Mouse (Mus musculus) c-Kit-positive CD71-positive TER-119-positive erythroid progenitor cells, embryonic 14.5 days (primary cell): ENCODE results near the gene Vma21.
A peak's percentile ranks its signal among the peaks of the same experiment; 100 is the strongest.

Experiments
- DNase-seq: peaks from one replicate; pipeline ENCODE4 v3.0.0-alpha.2; 2013; ENCODE audit warnings: low spot score

Gene Vma21

GRCm38 (mm10) chrX:71815631-71816345 is at the start of gene Vma21:
Vma21 (plus strand) TSS chrX:71815924.
- no peak for DNase-seq

- no peak for DNase-seq
These were observed 47.8 kb upstream of the Vma21 start for GRCm38 (mm10) chrX:71767909-71768308.

DNA sequence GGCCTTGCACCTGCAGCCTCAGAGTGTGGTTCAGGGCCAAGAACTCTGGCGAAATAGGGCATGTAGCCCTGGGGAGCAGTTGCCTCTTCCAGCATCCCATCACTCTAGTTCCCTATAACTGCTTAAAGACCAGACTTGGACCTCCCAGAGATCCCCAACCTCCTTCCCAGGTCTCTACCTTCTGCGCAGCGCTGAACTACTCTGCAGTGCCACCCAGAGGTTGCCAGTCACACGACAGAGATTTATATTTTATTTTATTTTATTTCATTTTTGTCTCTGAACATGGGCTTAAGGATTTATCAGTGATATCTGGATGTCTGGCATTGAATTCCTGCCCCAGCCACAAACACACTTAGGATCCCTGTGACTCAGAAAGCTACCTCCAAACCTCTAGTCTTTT is 24.6 kb upstream of the Vma21 start:
- DNase-seq: no peak

DNA sequence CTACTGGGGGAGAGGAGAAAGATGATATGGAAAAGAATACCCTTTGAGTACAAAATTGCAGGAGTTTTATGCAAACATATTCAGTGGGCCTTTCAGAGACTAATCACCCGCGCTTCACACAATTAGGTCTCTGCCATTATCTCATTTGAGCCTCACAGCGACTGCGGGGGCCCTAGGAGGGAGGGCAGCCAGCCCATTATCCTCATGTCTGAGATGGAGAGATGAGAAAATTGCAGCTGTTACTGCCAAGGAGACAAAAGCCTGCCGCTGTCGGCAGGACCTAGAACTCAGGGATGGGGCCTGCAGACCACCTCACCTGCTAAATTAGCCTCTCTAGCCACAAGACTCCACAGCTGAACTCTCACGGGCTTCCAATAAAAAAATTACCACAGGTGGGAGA is 18.0 kb upstream of the Vma21 start:
- no peak for DNase-seq

- no peak for DNase-seq
These were observed 16.8 kb upstream of the Vma21 start for GRCm38 (mm10) chrX:71798883-71799282.

GRCm38 (mm10) chrX:71811966-71812835 is 3.5 kb upstream of the Vma21 start:
- DNase-seq: no peak

DNA sequence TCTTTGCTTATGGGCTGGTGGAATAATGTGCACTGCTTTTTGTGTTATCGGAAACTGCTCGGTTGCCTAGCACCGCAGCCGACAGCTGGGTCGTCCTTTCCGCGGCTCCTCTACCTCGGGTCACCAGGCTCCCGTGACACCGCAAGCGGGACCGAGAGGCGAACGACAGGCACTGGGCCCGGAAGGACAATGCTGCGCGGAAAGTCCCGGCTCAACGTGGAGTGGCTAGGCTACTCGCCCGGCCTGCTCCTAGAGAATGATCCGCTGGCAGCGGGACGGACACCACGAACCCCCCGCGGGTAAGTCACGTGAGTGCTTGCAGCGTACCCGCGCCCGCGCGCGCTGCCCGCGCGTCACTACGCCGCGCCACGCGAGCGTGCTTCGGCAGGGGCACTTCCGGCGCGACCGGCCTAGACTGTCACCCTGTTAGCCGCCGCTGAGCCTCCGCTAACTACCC is 705 bp downstream of the Vma21 start:
- DNase-seq: peak; percentile 62

- peak; percentile 37 for DNase-seq
These were observed 1.2 kb downstream of the Vma21 start for GRCm38 (mm10) chrX:71816931-71817361.

DNA sequence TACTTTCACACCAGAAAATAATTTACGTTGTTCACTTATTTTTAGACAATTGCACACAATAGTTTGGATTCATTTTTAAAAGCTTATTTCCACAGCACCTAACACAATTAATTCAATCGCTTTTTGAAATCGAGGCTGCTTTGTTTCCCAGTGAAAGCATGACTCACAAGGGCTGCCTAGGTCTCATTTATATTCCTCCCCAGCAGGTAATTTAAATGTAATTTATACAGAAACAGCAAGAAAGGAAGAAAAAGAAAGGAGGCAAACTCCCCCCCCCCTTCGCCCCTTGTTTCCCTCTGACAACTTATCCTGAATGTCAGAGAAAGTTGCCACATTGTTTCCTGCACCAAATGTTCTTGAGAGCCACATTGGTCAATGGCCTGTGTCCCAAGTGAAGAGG is 23.2 kb downstream of the Vma21 start:
- DNase-seq: no peak

DNA sequence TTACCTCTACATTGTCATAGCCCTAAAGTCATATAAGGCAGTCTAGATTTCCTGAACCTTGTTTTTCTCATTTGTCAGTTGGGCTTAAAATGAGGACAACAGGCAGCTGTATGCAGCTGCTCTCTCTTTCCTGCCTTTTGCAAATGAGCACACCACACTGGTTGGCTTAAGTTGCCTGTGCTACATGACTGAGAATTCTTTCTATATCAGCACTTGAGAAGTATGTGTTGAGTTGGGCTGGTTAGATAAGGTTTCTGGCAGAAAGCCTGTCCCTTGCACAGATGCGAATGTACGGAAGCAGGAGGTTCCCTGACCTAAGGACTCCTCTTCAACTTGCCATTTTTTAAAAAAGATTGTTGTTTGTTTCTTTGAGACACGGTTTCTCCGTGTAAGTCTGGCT is 31.0 kb downstream of the Vma21 start:
- DNase-seq: no peak

GRCm38 (mm10) chrX:71853798-71854197 is 38.1 kb downstream of the Vma21 start:
- no peak for DNase-seq
